Mouse (Mus musculus): ENCODE measurements at regions not wholly inside any gene's neighbourhood (a gene's known extent, or its start where the extent isn't known, plus 50 kb on each side); places are given as distances from the start of the nearest gene placed in this dataset.

DNA sequence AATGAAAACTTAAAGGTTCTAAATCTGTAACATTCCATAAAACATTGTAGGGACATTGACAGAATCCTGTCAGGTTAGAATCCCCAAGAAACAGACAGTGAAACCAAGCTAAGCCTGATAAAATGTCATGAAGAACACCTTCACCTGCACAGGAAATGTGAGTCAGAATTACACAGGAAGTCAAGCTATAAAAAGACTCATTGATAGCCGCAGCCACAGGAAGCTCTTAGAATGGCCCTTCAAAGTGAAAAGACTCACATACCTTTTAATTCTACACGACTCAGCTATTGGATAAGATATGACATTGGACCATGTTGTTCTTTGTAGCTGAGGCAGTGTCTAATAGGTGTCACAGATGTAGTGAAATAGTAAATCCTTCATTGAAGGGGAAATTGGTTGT lies 55.3 kb downstream of the Spin2c start:
- no peak for DNase-seq

- no peak for DNase-seq
These were observed 84.4 kb downstream of the Samt1 start for GRCm38 (mm10) chrX:153927996-153928395.

GRCm38 (mm10) chrX:153932586-153932985 lies 79.9 kb downstream of the Samt1 start:
- no peak for DNase-seq

DNA sequence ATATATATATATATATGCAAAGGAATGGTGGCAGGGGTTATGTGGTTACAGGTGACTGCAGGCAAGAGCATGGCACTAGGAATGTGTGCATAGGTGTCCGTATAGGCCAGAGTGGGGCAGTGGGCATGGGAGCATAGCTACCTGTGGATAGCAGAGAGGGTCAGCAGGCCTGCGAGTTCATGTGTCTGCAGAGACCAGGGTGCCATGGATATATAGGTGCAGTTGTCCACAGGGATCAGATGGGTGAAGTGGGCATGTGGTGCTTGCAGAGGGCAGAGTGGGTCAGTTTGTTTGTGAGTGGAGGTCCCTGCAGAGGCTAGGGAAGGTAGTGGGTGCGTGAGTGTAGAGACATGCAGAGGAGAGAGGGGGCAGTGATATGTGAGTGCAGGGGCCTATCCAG lies 76.3 kb downstream of the Samt1 start:
- no peak for DNase-seq

- no peak for DNase-seq
These were observed 75.1 kb downstream of the Samt1 start for GRCm38 (mm10) chrX:153937346-153937745.

GRCm38 (mm10) chrX:153940089-153940488 lies 72.4 kb downstream of the Samt1 start:
- DNase-seq = no peak

GRCm38 (mm10) chrX:153941130-153941529 lies 71.3 kb downstream of the Samt1 start:
- peak in 1 of 2 experiments; percentile 32 for DNase-seq
